Mouse (Mus musculus) urinary bladder, adult 2 months (tissue): ENCODE measurements around the gene Inpp5b. TPM values are rescaled to one million over a fixed set of nuclear protein-coding genes. Genes with fewer than 3 reads are reported as not detected.

Experiments
- DNase-seq: peaks from one replicate; pipeline ENCODE4 v3.0.0; 2022; ENCODE audit warnings: low spot score
- polyA plus RNA-seq: library from polyadenylated mRNA; depleted of rRNA; stranded (reverse); fragments of >200 nt; gene quantifications from 2 replicates; pipeline ENCODE4 v1.2.3, GENCODE M21; 2012

The Inpp5b gene
- polyA plus RNA-seq, 1 experiment: 34.8 TPM

DNA sequence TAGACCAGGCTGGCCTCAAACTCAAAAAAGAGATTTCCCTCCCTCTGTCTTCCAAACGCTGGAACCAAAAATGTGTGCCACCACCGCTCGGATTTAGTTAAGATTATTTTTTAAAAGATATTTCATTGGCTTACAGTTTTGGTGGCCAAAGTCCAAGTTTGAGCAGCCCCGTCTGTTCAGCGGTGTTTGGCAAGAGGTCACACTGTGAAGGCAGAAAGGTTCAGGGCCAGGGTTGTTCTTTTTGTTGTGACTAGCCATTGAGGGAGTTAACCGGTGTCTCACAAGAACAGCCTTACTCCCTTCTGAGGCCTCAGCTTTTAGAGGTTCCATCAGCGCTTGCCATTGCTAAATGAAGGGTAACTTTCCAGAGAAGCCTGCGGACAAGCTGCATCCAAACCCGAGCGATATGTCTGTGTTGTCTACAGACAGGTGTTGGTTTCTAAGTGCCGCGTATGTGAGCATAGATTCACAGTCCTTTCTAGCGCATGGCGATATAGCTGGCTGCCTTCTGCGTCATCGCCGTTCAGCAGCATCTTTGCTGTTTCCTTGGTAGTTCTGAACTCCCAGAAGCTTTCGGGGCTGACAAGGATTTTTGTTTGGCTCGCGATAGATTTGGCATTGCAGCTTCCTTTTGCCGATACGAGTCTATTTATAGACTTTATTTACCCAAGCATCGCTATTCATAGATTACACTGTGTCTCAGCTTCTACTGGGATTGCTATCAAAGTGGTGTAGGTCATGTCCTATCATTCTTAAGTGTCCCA is 24.3 kb downstream of the Inpp5b start:
- DNase-seq: no peak

DNA sequence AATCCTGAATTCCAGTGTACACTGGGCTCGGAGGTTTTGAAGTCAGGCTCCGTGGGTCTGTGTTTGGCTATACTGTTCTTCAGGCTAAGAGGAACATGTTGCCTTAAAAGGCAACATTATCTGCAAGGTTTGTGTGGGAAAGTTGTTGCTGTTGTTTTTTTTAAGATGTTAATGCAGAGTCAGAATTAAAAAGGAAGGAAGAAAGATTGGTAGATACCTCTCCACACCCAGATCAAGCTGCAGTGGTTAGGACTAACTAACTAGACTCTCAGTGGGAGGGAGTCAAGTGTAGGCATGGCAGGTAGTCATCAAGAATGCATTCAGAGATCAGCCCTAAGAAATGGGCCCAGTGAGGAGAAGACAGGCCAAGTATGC is 24.9 kb downstream of the Inpp5b start:
- DNase-seq: no peak

- DNase-seq: no peak
Measured at GRCm38 (mm10) chr4:124768963-124769591, 27.4 kb downstream of the Inpp5b start.

DNA sequence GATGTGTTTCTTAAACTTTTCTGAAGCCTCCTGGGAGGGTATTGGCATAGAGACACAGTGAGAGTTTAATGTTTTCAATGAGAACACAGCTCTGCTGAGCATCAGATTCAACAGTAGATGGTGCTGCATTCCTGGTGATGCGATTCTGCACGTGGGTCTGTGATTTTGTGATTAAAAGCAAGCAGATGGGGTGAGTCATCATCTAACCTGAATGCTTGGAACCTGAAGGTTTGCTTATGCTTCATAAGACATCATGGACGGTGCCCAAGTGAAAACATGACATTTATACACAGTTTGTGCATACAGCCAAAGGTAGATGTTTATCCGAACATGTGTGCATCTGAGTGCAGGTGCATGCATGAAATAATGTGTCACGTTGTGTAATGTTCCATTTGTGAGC is 29.0 kb downstream of the Inpp5b start:
- no peak for DNase-seq

- no peak for DNase-seq
Measured at GRCm38 (mm10) chr4:124772125-124772524, 30.5 kb downstream of the Inpp5b start.

- DNase-seq: no peak
Measured at GRCm38 (mm10) chr4:124773449-124773848, 31.8 kb downstream of the Inpp5b start.

DNA sequence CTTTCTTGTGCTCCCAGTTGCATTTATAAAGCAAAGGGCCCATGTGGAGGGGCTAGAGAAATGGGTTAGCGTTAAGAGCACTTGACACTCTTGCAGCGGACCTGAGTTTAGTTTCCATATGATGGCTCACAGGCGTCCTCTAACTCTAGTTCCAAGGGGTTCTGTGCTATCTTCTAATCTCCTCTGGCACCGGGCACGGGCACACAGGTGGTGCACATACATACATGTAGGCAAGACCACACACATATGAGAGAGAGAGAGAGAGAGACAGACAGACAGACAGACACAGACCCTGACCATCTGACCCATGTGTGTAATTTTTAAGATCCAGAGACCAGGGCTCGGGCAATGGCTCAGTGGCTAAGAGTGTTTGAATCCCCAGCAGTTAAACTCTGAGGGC is 32.3 kb downstream of the Inpp5b start:
- DNase-seq: no peak

DNA sequence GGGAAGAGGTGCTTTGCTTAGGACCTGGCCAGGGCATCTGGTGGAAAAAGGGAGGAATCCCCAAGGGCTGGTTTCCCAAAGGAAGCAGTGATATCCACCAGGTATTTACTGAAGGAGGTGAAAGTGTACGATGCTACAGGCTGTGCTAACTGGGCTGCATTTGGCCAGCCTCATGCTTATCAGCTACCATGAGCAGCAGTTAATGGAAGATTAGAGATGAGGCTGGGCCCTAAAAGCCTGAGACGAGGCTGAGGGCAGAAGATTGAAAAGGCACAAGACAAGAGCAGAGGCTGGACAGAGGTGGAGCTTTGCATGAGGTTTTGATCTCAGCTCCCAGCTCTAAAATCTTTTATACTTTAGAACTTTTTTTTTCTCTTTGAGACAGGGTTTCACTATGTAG is 32.8 kb downstream of the Inpp5b start:
- no peak for DNase-seq

GRCm38 (mm10) chr4:124781361-124781760 is 39.7 kb downstream of the Inpp5b start:
- no peak for DNase-seq

GRCm38 (mm10) chr4:124782395-124782794 is 40.7 kb downstream of the Inpp5b start:
- no peak for DNase-seq

DNA sequence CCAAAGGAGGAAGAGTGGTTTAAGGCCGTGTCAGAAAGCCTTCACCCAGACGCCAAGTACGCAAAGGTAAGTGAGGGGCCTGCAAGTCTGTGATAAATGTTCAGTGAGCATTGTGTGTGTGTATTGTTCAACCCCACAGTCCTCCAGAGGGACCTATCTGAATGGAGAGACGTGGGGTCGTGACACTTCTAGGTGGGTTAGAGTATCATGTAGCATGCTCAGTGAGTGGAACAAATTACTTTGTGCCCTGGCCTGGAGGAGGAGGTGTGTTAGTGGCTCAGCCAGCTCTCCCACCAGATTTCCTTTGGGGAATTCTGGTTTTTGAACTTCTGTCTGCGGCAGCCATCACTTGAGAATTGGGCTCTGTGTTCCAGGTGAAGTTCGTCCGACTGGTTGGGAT is 42.3 kb downstream of the Inpp5b start:
- no peak for DNase-seq

GRCm38 (mm10) chr4:124790013-124790412 is 48.4 kb downstream of the Inpp5b start:
- no peak for DNase-seq

GRCm38 (mm10) chr4:124792114-124792513 is 50.5 kb downstream of the Inpp5b start:
- DNase-seq: no peak

- DNase-seq: no peak
Measured at GRCm38 (mm10) chr4:124796141-124796540, 54.5 kb downstream of the Inpp5b start.

- DNase-seq: no peak
Measured at GRCm38 (mm10) chr4:124796913-124797312, 55.3 kb downstream of the Inpp5b start.

DNA sequence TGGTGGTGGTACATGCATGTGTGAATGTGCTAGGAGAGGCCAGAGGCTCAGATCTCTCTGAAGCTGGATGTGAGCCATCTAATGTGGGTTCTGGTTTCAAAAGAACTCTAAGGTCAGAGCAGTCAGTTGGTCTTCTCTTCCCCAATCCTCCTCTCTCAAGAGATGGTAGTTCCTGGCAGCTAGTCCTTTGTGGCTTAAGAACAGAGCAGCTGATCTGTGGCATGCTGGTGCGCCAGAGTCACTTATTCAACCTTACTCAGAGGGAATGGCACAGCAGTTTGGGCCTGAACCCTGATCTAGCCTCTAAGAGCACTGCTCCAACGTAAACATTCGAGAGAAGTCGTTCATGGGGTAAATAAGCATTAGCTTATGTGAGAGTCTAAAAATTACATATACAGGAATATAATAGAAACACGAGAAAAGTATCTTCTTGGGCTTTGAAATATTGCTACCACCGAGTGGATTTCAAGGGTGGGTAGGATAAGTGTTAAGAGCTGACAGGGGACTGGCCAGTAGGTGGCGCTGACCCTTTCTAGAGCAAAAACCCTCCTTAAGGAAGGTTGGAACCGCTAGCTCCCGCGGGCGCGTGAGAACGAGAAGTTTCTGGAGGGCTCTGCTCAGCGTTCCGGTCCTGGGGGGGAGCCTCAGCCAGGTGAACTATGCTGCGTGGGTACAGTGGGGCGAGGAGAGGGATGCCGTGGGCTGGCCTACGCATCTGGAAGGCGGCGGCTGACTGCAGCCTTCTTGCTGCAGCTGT is 60.1 kb downstream of the Inpp5b start, which contains the start of gene Mtf1:
Gene Mtf1, plus strand, starts transcription at position 553 of the 757 bp plus-strand sequence.
- DNase-seq: peak; percentile 74

- peak; percentile 91 for DNase-seq
Measured at GRCm38 (mm10) chr4:124802309-124803260, 60.9 kb downstream of the Inpp5b start.

DNA sequence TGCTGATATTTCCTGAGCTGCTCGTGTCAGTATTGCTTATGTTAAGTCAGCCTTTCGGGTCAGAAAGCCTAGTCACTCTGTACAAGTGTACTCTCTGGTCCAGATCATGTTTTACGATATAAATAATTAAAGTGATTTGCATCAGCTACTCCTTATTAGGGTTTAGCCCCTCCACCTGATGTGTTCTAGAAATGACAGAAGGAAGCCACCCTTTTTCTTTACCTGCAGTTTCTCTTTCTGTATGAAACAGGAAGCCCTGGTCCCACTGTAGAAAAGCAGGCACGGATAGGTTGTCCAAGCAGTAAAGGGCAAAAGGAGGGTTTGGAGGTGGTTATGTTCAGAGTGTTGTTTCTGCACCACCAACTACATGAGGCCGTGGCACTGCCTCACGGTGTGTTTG is 61.8 kb downstream of the Inpp5b start:
- no peak for DNase-seq

DNA sequence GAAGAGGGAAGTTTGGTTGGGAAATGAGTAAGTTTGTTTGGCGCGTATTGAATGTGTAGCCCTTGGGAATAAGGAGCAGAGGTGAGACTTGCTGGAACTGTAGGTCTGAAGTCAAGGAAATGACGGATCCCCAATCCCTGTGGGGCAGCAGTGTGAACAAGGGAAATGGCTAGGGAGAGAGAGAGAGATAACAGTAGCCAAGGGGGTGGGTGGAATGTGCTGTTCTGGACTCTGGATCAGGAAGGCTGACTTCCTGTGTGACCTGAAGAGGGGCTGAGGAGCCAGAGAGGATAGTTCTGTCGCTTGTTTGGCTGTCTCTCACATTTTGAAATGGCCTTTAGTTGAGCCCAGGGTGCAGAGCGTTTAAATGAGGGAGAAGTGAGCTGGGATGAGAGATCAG is 66.9 kb downstream of the Inpp5b start:
- no peak for DNase-seq

GRCm38 (mm10) chr4:124809136-124809883 is 67.7 kb downstream of the Inpp5b start:
- no peak for DNase-seq

DNA sequence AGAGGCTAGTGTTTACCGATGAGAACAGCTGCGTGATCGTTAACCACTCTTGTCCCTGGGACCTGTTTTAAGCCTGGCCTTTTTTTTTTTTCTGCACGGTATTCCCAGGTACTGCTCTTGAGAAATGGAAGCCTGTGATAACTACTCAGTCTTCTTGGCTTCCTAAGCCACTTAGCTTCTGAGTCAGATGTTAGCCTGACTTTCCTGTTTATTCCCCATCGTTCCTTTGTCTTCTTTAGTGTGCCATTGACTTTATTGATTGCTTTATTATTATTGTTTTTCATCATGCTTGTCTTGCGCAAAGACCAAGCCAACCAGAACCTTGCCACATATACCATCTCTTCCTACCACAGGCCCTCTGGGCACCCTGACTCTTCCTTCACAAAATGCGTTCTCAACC is 68.4 kb downstream of the Inpp5b start:
- no peak for DNase-seq
